Mouse (Mus musculus) midbrain, embryonic 15.5 days (tissue): ENCODE results near the gene Abhd8. TPM values are rescaled to one million over a fixed set of nuclear protein-coding genes. Genes with fewer than 3 reads are reported as not detected.
A peak's percentile ranks its signal among the peaks of the same experiment; 100 is the strongest.

Experiments used
- ATAC-seq: fragments of 200-750 bp; cut with Nextera tagmentation; replicated peaks from 2 replicates; pipeline ENCODE4 v1.8.0; 2017; ENCODE audit warnings: moderate TSS enrichment
- H3K27ac ChIP-seq: fragments of 300-500 bp; sonication (generic); 2 replicates; pipeline ENCODE4 v1.5.1; 2015; ENCODE audit warnings: mild to moderate bottlenecking, inconsistent platforms
- H3K27me3 ChIP-seq: fragments of 300-500 bp; sonication (generic); replicated peaks from 2 replicates; pipeline ENCODE4 v1.6.1; 2015; ENCODE audit warnings: inconsistent platforms
- H3K36me3 ChIP-seq: fragments of 300-500 bp; sonication (generic); replicated peaks from 2 replicates; pipeline ENCODE4 v1.6.1; 2015; ENCODE audit warnings: inconsistent platforms
- H3K4me1 ChIP-seq: fragments of 300-500 bp; sonication (generic); 2 replicates; pipeline ENCODE4 v1.6.1; 2015; ENCODE audit warnings: inconsistent platforms
- H3K4me2 ChIP-seq: fragments of 300-500 bp; sonication (generic); 2 replicates; pipeline ENCODE4 v1.6.1; 2015; ENCODE audit warnings: inconsistent platforms, mild to moderate bottlenecking, moderate library complexity
- H3K4me3 ChIP-seq: fragments of 300-500 bp; sonication (generic); 2 replicates; pipeline ENCODE4 v1.5.1; 2015; ENCODE audit warnings: mild to moderate bottlenecking, inconsistent platforms
- H3K9ac ChIP-seq: fragments of 300-500 bp; sonication (generic); 2 replicates; pipeline ENCODE4 v1.6.1; 2015; ENCODE audit warnings: mild to moderate bottlenecking, inconsistent platforms
- H3K9me3 ChIP-seq: fragments of 300-500 bp; sonication (generic); 2 replicates; pipeline ENCODE4 v1.6.1; 2016; ENCODE audit warnings: inconsistent platforms
- WGBS: fragments of 180-500 bp; shearing (Covaris S2); methylation state at CpG from one replicate; pipeline ENCODE4 v1.1.7; 2015; ENCODE audit warnings: mixed read lengths; 5-methylcytosine and 5-hydroxymethylcytosine counted together
- polyA plus RNA-seq: library from polyadenylated mRNA; unstranded; fragments of >200 nt; fragmentation: Nextera tagmentation; extraction: Ambion mirVana; gene quantifications from 2 replicates; pipeline ENCODE4 v1.2.1, GENCODE M21; 2015

Abhd8 gene
- polyA plus RNA-seq, 1 experiment from 2014 or later: 188 TPM

DNA sequence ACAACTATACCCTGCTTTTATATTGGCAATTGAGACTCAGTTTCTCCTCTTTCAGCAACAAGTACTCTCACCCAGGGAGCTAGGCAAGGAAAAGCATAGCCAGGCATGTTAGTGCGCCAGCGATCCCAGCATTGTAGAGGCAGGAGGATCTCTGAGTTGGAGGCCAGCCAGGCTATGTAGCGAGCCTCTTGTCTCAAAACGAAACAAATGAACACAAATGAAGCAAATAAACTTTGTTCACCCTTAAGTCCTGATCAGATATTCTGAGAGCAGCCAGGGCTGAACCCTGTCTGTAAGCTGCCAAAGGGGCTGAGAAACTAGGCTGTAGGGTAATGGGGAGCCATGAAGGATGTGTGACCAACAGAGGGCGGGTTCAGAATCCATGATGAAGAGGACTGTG, 32.4 kb upstream of the Abhd8 start:
- no peak overlapping the region for H3K9ac ChIP-seq
- H3K36me3 ChIP-seq: no peaks in the 10 kb centered on the region; the same call in 1 of the 2 replicates
- no peak overlapping the region for H3K27ac ChIP-seq
- no peak overlapping the region for H3K4me3 ChIP-seq
- no peak for ATAC-seq
- no peaks in the 10 kb centered on the region for H3K9me3 ChIP-seq
- 0 out of 2 replicates have a peak, but pooled peaks cover 3% of the 10 kb centered on the region for H3K27me3 ChIP-seq
- H3K4me1 ChIP-seq: no peaks in the 10 kb centered on the region
- WGBS: 92% methylated on average over 5 of the region's 5 CpGs
- no peak overlapping the region for H3K4me2 ChIP-seq

GRCm38 (mm10) chr8:71495039-71495438, 31.6 kb upstream of the Abhd8 start:
- WGBS: 26% methylated on average over 16 of the region's 16 CpGs
- Histone ChIP-seq H3K27ac (no peak overlapping the region), H3K27me3 (0 out of 2 replicates have a peak, but pooled peaks cover 3% of the 10 kb centered on the region), H3K36me3 (no peaks in the 10 kb centered on the region; the same call in 1 of the 2 replicates), H3K9ac (no peak overlapping the region), H3K4me2 (no peak overlapping the region), H3K4me3 (no peak overlapping the region), H3K4me1 (peaks cover 2% of the 10 kb centered on the region), H3K9me3 (no peaks in the 10 kb centered on the region)
- peak; percentile 38 for ATAC-seq

- under 1% methylated on average over 22 of the region's 22 CpGs for WGBS
These were observed 25.0 kb upstream of the Abhd8 start for GRCm38 (mm10) chr8:71488454-71488853.

DNA sequence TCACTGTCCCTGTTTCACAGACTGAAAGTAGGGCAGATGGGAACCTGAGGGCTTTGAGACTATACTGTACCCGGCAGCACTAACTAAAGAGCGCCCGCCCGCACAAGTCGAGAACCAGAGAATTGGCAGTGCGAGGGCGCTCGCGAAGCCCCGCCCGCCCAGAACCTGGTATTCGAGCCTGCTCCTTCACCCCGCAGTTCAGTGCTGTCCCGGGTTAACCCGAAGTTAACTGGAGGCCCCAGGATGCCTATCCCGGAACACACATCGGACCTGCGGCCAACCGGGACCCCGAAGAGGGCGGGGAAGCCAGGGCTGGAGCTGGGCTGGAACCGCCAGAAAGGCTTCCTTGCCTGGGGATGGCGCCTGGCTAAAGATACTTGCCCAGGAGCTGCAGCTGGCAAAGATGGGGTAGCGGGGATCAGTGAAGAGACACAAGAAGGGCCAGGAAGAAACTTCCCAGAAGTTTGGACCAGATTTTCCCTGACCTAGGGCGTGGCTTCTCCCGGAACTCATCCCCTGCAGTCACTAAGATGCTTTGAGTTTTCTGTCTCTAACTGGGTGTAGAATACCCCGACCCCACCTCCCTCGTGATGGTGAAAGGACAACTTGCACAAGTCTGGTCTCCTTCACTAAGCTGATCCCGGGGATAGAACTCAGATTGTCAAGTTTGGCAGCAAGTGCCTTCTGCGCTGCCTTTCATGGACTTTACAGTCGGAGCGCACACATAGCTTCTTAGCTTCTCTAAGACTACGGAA, 24.4 kb upstream of the Abhd8 start, which contains the start of gene Gtpbp3:
Gene Gtpbp3 (plus strand): TSS at position 413 of the 755 bp plus-strand sequence.
- Histone ChIP-seq H3K4me1 (peaks cover 57% of the 10 kb centered on the region), H3K4me3 (peak within 1 kb of the TSS; percentile 68), H3K4me2 (peak within 1 kb of the TSS; percentile 100), H3K27me3 (no peaks in the 10 kb centered on the region), H3K27ac (peak within 1 kb of the TSS; percentile 73), H3K9me3 (no peaks in the 10 kb centered on the region), H3K36me3 (0 out of 2 replicates have a peak, but pooled peaks cover 6% of the 10 kb centered on the region), H3K9ac (peak within 1 kb of the TSS; percentile 71)
- ATAC-seq: peak; percentile 25
- WGBS: under 1% methylated on average over 33 of the region's 33 CpGs

More at GRCm38 (mm10) chr8:71488454-71488853, 25.0 kb upstream of the Abhd8 start:
- ATAC-seq: peak; percentile 82
- Histone ChIP-seq H3K36me3 (peaks cover 6% of the 10 kb centered on the region; the same call in 1 of the 2 replicates), H3K4me3 (peak overlapping the region; percentile 68), H3K4me1 (peaks cover 54% of the 10 kb centered on the region), H3K9me3 (no peaks in the 10 kb centered on the region), H3K4me2 (peak overlapping the region; percentile 100), H3K27me3 (no peaks in the 10 kb centered on the region), H3K9ac (peak overlapping the region; percentile 71), H3K27ac (peak overlapping the region; percentile 73)

DNA sequence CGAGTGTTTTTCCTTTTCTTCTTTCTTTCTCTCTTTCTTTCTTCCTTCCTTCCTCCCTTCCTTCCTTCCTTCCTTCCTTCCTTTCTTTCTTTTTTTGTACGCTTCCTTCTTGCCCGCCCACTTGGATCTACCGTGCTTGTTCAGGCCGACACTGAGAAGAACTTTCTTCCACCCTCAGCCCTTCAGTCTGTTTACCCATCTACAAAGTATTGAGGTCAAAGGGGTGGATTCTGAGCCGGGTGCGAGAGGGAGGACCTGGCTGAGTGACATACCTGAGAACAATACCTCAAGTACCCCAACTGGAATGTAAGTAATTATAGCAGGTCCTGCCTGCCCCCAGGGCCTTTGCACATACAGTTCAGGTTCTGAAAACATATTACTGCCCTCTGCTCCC, 22.7 kb upstream of the Abhd8 start:
- peaks cover 62% of the 10 kb centered on the region for H3K4me1 ChIP-seq
- no peak for ATAC-seq
- H3K27me3 ChIP-seq: no peaks in the 10 kb centered on the region
- no peaks in the 10 kb centered on the region for H3K9me3 ChIP-seq
- peaks cover 15% of the 10 kb centered on the region; the same call in 1 of the 2 replicates for H3K36me3 ChIP-seq
- H3K4me3 ChIP-seq: peak overlapping the region; percentile 98
- H3K27ac ChIP-seq: peak overlapping the region; percentile 89
- 11% methylated on average over 7 of the region's 7 CpGs for WGBS
- H3K9ac ChIP-seq: peak overlapping the region; percentile 99; the same call in 1 of the 2 replicates
- peak overlapping the region; percentile 86 for H3K4me2 ChIP-seq

GRCm38 (mm10) chr8:71485142-71486135, 22.0 kb upstream of the Abhd8 start, which contains the start of gene Ano8:
Gene Ano8 (minus strand): TSS chr8:71485963.
- Histone ChIP-seq H3K4me1 (peaks cover 62% of the 10 kb centered on the region), H3K9me3 (no peaks in the 10 kb centered on the region), H3K27ac (peak within 1 kb of the TSS; percentile 89), H3K4me2 (peak within 1 kb of the TSS; percentile 86), H3K9ac (peak within 1 kb of the TSS; percentile 99), H3K4me3 (peak within 1 kb of the TSS; percentile 98), H3K27me3 (no peaks in the 10 kb centered on the region), H3K36me3 (peaks cover 22% of the 10 kb centered on the region; the same call in 1 of the 2 replicates)
- ATAC-seq: peak; percentile 82
- 5% methylated on average over 55 of the region's 58 CpGs for WGBS

DNA sequence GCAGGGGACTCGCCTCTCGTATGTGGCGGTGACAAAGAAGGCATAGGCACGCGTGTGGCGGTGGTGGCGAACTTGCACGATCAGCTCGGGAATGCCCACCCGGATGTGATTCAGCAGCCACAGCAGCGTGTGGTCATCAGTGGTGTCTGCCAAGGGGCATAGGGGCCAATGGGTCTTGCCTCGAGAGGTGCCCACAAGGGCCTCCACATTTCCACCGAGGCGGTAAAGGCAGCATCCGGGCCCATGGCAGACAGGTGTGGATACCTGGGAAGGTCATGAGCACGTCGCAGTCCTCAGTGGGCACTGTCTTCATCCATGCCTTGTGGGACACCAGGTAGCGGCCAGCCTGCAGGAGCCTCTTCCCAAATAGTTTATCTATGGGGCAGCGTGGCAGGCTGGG, 21.3 kb upstream of the Abhd8 start:
- WGBS: 93% methylated on average over 19 of the region's 19 CpGs
- 0 out of 2 replicates have a peak overlapping the region, but pooled peaks have one; percentile 89 for H3K27ac ChIP-seq
- peak overlapping the region; percentile 86 for H3K4me2 ChIP-seq
- ATAC-seq: no peak
- peaks cover 57% of the 10 kb centered on the region for H3K4me1 ChIP-seq
- no peaks in the 10 kb centered on the region for H3K9me3 ChIP-seq
- no peaks in the 10 kb centered on the region for H3K27me3 ChIP-seq
- peaks cover 29% of the 10 kb centered on the region; the same call in 1 of the 2 replicates for H3K36me3 ChIP-seq
- H3K4me3 ChIP-seq: peak overlapping the region; percentile 98
- H3K9ac ChIP-seq: peak overlapping the region; percentile 99

DNA sequence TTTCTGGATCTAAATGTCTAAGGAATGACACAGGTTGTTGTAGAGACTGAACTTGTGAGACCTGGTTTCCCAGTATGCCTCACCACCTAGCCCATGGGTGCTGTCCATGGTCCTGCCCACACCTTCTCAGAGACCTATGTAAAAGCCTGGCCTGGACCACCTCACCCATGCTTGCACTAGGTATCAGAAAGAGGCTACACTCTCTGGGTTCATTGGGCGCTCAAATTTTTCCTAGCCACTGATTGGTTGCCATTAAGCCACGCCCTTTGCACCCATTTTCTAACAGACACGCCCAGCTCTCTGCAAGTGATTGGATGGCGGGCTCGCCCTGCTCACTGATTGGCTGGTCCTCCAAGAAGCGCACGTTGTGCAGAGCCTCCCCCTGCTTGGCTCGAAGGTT, 20.5 kb upstream of the Abhd8 start:
- no peak overlapping the region for H3K9ac ChIP-seq
- peaks cover 49% of the 10 kb centered on the region for H3K4me1 ChIP-seq
- peaks cover 33% of the 10 kb centered on the region for H3K36me3 ChIP-seq
- no peaks in the 10 kb centered on the region for H3K27me3 ChIP-seq
- ATAC-seq: no peak
- H3K27ac ChIP-seq: no peak overlapping the region
- no peak overlapping the region for H3K4me3 ChIP-seq
- no peaks in the 10 kb centered on the region for H3K9me3 ChIP-seq
- 57% methylated on average over 8 of the region's 8 CpGs for WGBS
- 0 out of 2 replicates have a peak overlapping the region, but pooled peaks have one; percentile 86 for H3K4me2 ChIP-seq

DNA sequence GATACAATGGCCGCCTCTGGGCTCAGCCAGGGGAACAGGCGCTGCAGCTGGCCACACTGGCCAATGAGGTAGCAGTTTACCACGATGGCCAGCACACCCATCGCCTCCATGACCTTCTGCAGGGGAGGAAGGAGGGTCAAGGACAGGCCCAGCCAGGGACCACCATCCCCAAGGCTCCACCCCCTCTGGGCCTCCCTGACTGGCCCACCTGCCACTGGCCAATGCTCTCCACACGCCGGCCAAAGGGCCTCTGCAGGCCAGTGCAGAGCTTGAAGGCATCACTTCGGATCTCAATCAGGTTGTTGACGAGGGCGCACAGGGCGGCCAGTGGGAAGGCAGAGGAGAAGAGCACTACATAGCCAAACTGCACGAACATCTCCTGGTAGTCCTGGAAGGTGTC, 15.5 kb upstream of the Abhd8 start:
- H3K4me3 ChIP-seq: no peak overlapping the region
- ATAC-seq: no peak
- peaks cover 31% of the 10 kb centered on the region for H3K4me1 ChIP-seq
- peaks cover 41% of the 10 kb centered on the region for H3K36me3 ChIP-seq
- H3K9ac ChIP-seq: no peak overlapping the region
- no peaks in the 10 kb centered on the region for H3K9me3 ChIP-seq
- WGBS: 94% methylated on average over 11 of the region's 11 CpGs
- H3K27me3 ChIP-seq: no peaks in the 10 kb centered on the region
- H3K27ac ChIP-seq: no peak overlapping the region
- no peak overlapping the region for H3K4me2 ChIP-seq

- Histone ChIP-seq H3K9ac (peak overlapping the region; percentile 63), H3K27ac (peak overlapping the region; percentile 89), H3K27me3 (no peaks in the 10 kb centered on the region), H3K4me2 (peak overlapping the region; percentile 71), H3K4me1 (peaks cover 23% of the 10 kb centered on the region), H3K36me3 (peaks cover 43% of the 10 kb centered on the region), H3K9me3 (no peaks in the 10 kb centered on the region), H3K4me3 (peak overlapping the region; percentile 49)
- peak; percentile 8; the same call in 1 of the 2 replicates for ATAC-seq
- WGBS: 38% methylated on average over 14 of the region's 14 CpGs
These were observed 13.9 kb upstream of the Abhd8 start for GRCm38 (mm10) chr8:71477196-71477845.
